Mouse (Mus musculus): ENCODE results near the gene Zbtb20. TPM values are rescaled to one million over a fixed set of nuclear protein-coding genes. Genes with fewer than 3 reads are reported as not detected.

Gene Zbtb20
- polyA plus RNA-seq, 1 experiment = 72.7 TPM

- H3K4me3 ChIP-seq (ENCODE audit: insufficient read depth, low read depth, low read length) = no peak overlapping the region
Measured at GRCm38 (mm10) chr16:43256900-43257281, 381.2 kb downstream of the Zbtb20 start.

GRCm38 (mm10) chr16:43259466-43259865, 383.8 kb downstream of the Zbtb20 start:
- Histone ChIP-seq H3K27ac (ENCODE audit: insufficient read depth, low read depth, low read length) (no peak overlapping the region), H3K4me1 (ENCODE audit: control insufficient read depth, insufficient read depth, low read length) (no peaks in the 10 kb centered on the region), H3K4me3 (ENCODE audit: insufficient read depth, low read depth, low read length) (no peak overlapping the region)
- TF ChIP-seq CTCF (IDR thresholded peaks at IDR 0.05; ENCODE audit: insufficient read depth, low read depth, low read length) (no peak), POLR2A (IDR thresholded peaks at IDR 0.05; ENCODE audit: insufficient read depth, low read depth, low read length) (no peak)
- WGBS = 61% methylated on average over 1 of the region's 1 CpGs

More at GRCm38 (mm10) chr16:43256900-43257281, 381.2 kb downstream of the Zbtb20 start:
- no peaks in the 10 kb centered on the region for H3K4me1 ChIP-seq (ENCODE audit: control insufficient read depth, insufficient read depth, low read length)
- no peak for TF ChIP-seq CTCF (IDR thresholded peaks at IDR 0.05; ENCODE audit: insufficient read depth, low read depth, low read length)
- no peak for TF ChIP-seq POLR2A (IDR thresholded peaks at IDR 0.05; ENCODE audit: insufficient read depth, low read depth, low read length)
- no peak overlapping the region for H3K27ac ChIP-seq (ENCODE audit: insufficient read depth, low read depth, low read length)
- WGBS = 94% methylated on average over 1 of the region's 1 CpGs

GRCm38 (mm10) chr16:43260862-43261261, 385.2 kb downstream of the Zbtb20 start:
- WGBS = 91% methylated on average over 2 of the region's 2 CpGs
- TF ChIP-seq POLR2A (IDR thresholded peaks at IDR 0.05; ENCODE audit: insufficient read depth, low read depth, low read length) = no peak
- TF ChIP-seq CTCF (IDR thresholded peaks at IDR 0.05; ENCODE audit: insufficient read depth, low read depth, low read length) = no peak
- Histone ChIP-seq H3K4me3 (ENCODE audit: insufficient read depth, low read depth, low read length) (no peak overlapping the region), H3K27ac (ENCODE audit: insufficient read depth, low read depth, low read length) (no peak overlapping the region), H3K4me1 (ENCODE audit: control insufficient read depth, insufficient read depth, low read length) (no peaks in the 10 kb centered on the region)

GRCm38 (mm10) chr16:43274057-43274595, 398.4 kb downstream of the Zbtb20 start:
- 61% methylated on average over 2 of the region's 2 CpGs for WGBS
- TF ChIP-seq POLR2A (IDR thresholded peaks at IDR 0.05; ENCODE audit: insufficient read depth, low read depth, low read length) (no peak), CTCF (IDR thresholded peaks at IDR 0.05; ENCODE audit: insufficient read depth, low read depth, low read length) (no peak)
- no peak overlapping the region for H3K27ac ChIP-seq (ENCODE audit: insufficient read depth, low read depth, low read length)
- no peak overlapping the region for H3K4me3 ChIP-seq (ENCODE audit: insufficient read depth, low read depth, low read length)
- 0 out of 2 replicates have a peak, but pooled peaks cover 2% of the 10 kb centered on the region for H3K4me1 ChIP-seq (ENCODE audit: control insufficient read depth, insufficient read depth, low read length)

GRCm38 (mm10) chr16:43276764-43277163, 401.1 kb downstream of the Zbtb20 start:
- no peak for TF ChIP-seq CTCF (IDR thresholded peaks at IDR 0.05; ENCODE audit: insufficient read depth, low read depth, low read length)
- no peak for TF ChIP-seq POLR2A (IDR thresholded peaks at IDR 0.05; ENCODE audit: insufficient read depth, low read depth, low read length)
- H3K4me1 ChIP-seq (ENCODE audit: control insufficient read depth, insufficient read depth, low read length) = no peaks in the 10 kb centered on the region
- no peak overlapping the region for H3K4me3 ChIP-seq (ENCODE audit: insufficient read depth, low read depth, low read length)
- H3K27ac ChIP-seq (ENCODE audit: insufficient read depth, low read depth, low read length) = no peak overlapping the region
- 97% methylated on average over 4 of the region's 4 CpGs for WGBS

- no peak overlapping the region for H3K27ac ChIP-seq (ENCODE audit: insufficient read depth, low read depth, low read length)
- no peaks in the 10 kb centered on the region for H3K4me1 ChIP-seq (ENCODE audit: control insufficient read depth, insufficient read depth, low read length)
- H3K4me3 ChIP-seq (ENCODE audit: insufficient read depth, low read depth, low read length) = no peak overlapping the region
- TF ChIP-seq CTCF (IDR thresholded peaks at IDR 0.05; ENCODE audit: insufficient read depth, low read depth, low read length) (no peak), POLR2A (IDR thresholded peaks at IDR 0.05; ENCODE audit: insufficient read depth, low read depth, low read length) (no peak)
- 73% methylated on average over 1 of the region's 1 CpGs for WGBS
Measured at GRCm38 (mm10) chr16:43286319-43286718, 410.6 kb downstream of the Zbtb20 start.

- Histone ChIP-seq H3K4me3 (ENCODE audit: insufficient read depth, low read depth, low read length) (no peak overlapping the region), H3K27ac (ENCODE audit: insufficient read depth, low read depth, low read length) (no peak overlapping the region), H3K4me1 (ENCODE audit: control insufficient read depth, insufficient read depth, low read length) (no peaks in the 10 kb centered on the region)
- TF ChIP-seq CTCF (IDR thresholded peaks at IDR 0.05; ENCODE audit: insufficient read depth, low read depth, low read length) (no peak), POLR2A (IDR thresholded peaks at IDR 0.05; ENCODE audit: insufficient read depth, low read depth, low read length) (no peak)
- 69% methylated on average over 1 of the region's 1 CpGs for WGBS
Measured at GRCm38 (mm10) chr16:43286783-43287383, 411.2 kb downstream of the Zbtb20 start.

GRCm38 (mm10) chr16:43291423-43291822, 415.7 kb downstream of the Zbtb20 start:
- WGBS = 79% methylated on average over 3 of the region's 3 CpGs
- Histone ChIP-seq H3K4me3 (ENCODE audit: insufficient read depth, low read depth, low read length) (no peak overlapping the region), H3K4me1 (ENCODE audit: control insufficient read depth, insufficient read depth, low read length) (no peaks in the 10 kb centered on the region), H3K27ac (ENCODE audit: insufficient read depth, low read depth, low read length) (no peak overlapping the region)
- TF ChIP-seq POLR2A (IDR thresholded peaks at IDR 0.05; ENCODE audit: insufficient read depth, low read depth, low read length) (no peak), CTCF (IDR thresholded peaks at IDR 0.05; ENCODE audit: insufficient read depth, low read depth, low read length) (no peak)

- Histone ChIP-seq H3K4me3 (ENCODE audit: insufficient read depth, low read depth, low read length) (no peak overlapping the region), H3K4me1 (ENCODE audit: control insufficient read depth, insufficient read depth, low read length) (no peaks in the 10 kb centered on the region), H3K27ac (ENCODE audit: insufficient read depth, low read depth, low read length) (no peak overlapping the region)
- TF ChIP-seq CTCF (IDR thresholded peaks at IDR 0.05; ENCODE audit: insufficient read depth, low read depth, low read length) = no peak
- no peak for TF ChIP-seq POLR2A (IDR thresholded peaks at IDR 0.05; ENCODE audit: insufficient read depth, low read depth, low read length)
- WGBS = 72% methylated on average over 5 of the region's 5 CpGs
Measured at GRCm38 (mm10) chr16:43297953-43298596, 422.4 kb downstream of the Zbtb20 start.

All from olfactory bulb, adult 2 months (tissue).